Mouse (Mus musculus): Measurements from ENCODE around the gene Zfp369. TPM values are rescaled to one million over a fixed set of nuclear protein-coding genes. Genes with fewer than 3 reads are reported as not detected.

The Zfp369 gene
- total and polyA plus RNA-seq, 3 experiments: 8.4 to 11.1 (median 9.9) TPM

DNA sequence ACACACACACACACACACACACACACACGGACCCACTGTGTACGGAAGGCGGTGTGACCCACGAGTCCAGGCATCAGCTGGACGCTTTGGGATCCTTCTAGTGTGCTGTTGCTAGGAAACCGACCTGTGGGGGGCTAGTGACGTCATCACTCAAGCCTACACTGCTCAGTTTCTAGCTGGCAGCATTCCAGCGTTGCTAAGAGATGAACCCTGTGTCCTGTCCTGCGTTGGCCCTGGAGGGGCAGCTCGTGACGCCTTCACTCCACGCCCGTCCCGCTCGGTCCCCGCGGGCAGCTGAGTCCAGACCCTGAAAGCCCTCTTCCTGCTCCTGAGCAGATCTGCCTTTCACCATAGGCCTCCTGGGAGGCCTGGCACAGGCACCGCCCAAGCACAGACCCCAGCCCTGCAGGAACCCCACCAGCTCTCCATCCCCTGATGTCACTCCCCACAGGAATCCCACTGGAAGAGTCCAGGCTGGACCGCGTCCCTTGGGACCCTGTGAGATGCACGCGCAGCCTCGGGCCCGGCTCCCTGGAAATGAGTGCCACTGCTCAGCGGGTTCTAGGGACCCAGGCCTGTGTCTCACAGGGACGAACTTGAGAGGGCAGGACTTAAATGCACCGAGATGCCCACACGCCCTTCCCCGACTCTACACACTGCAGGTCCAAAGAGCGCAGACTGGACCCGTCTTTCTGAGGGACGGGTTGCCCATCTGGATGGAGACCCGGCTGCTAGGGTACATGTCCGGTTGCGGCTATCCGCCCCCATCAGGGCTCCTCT lies 20.2 kb upstream of the Zfp369 start:
- Histone ChIP-seq H3K4me2 (ENCODE audit: insufficient read depth, low read depth, poor library complexity, severe bottlenecking) (no peak overlapping the region), H3K36me3 (replicated peaks in 1 of 2; ENCODE audit: control insufficient read depth in 1 of 2, insufficient read depth in 1 of 2, low read length in 1 of 2) (peaks cover 29 to 51% of the 10 kb centered on the region in 2 experiments), H3K79me2 (replicated peaks; ENCODE audit: control insufficient read depth, extremely low read depth, insufficient read depth, poor library complexity, severe bottlenecking) (no peaks in the 10 kb centered on the region; the same call in 1 of the 2 replicates), H3K27me3 (replicated peaks) (no peaks in the 10 kb centered on the region), H3K4me3 (replicated peaks in 1 of 3; ENCODE audit: low read depth in 2 of 3, low read length in 2 of 3, poor library complexity in 1 of 3) (no peak overlapping the region), H3K27ac (ENCODE audit: insufficient read depth, low read depth) (no peak overlapping the region), H3K9ac (ENCODE audit: insufficient read depth, low read depth) (no peak overlapping the region), H3K9me3 (replicated peaks; ENCODE audit: low read length) (peaks cover 50% of the 10 kb centered on the region), H3K4me1 (ENCODE audit: control insufficient read depth in 1 of 2, insufficient read depth in 2 of 2) (no peaks in the 10 kb centered on the region)
- dilution Hi-C loops (cut with MboI; ENCODE audit: extremely low pct_ligation_motif_present, extremely low pct_unique_long_range_greater_than_20kb, low sequenced_read_pairs): no loop called here
- in situ Hi-C loops (cut with MboI; ENCODE audit: low pct_ligation_motif_present, low pct_unique_long_range_greater_than_20kb, low sequenced_read_pairs): no loop called here
- TF ChIP-seq USF2 (conservative IDR thresholded peaks at IDR 0.05; ENCODE audit: low read depth, low read length): no peak
- no peak for DNase-seq (ENCODE audit: extremely low read depth)

DNA sequence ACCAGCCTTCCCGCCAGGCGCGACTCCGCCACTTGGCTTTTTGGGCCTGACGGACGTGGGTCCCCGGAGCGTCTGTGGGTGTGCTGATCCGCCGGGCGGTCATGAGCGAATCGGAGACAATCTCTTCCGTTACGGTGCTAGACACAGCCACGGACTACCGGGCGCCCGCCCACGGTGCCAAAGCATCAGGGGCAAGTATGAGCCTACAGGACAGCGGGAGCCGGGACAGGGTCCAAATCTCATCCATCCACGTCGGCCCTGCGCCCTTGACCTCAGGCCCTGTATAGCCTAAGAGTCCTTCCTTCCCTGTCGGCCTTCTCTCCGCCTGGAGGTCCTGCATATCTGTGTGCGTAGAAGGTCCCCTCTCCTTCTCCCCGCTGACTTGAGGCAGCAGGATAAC lies 19.4 kb upstream of the Zfp369 start, which contains the start of gene Gm10775:
Gene Gm10775, plus strand, starts transcription at position 301 of the 400 bp plus-strand sequence.
- in situ Hi-C loops (cut with MboI; ENCODE audit: low pct_ligation_motif_present, low pct_unique_long_range_greater_than_20kb, low sequenced_read_pairs): no loop called here
- Histone ChIP-seq H3K36me3 (replicated peaks in 1 of 2; ENCODE audit: control insufficient read depth in 1 of 2, insufficient read depth in 1 of 2, low read length in 1 of 2) (peaks cover 32 to 59% of the 10 kb centered on the region in 2 experiments), H3K27me3 (replicated peaks) (no peaks in the 10 kb centered on the region), H3K4me2 (ENCODE audit: insufficient read depth, low read depth, poor library complexity, severe bottlenecking) (no peak within 1 kb of the TSS), H3K9me3 (replicated peaks; ENCODE audit: low read length) (peaks cover 57% of the 10 kb centered on the region), H3K4me1 (ENCODE audit: control insufficient read depth in 1 of 2, insufficient read depth in 2 of 2) (no peaks in the 10 kb centered on the region), H3K4me3 (replicated peaks in 1 of 3; ENCODE audit: low read depth in 2 of 3, low read length in 2 of 3, poor library complexity in 1 of 3) (no peak within 1 kb of the TSS), H3K9ac (ENCODE audit: insufficient read depth, low read depth) (no peak within 1 kb of the TSS), H3K79me2 (replicated peaks; ENCODE audit: control insufficient read depth, extremely low read depth, insufficient read depth, poor library complexity, severe bottlenecking) (no peaks in the 10 kb centered on the region; the same call in 1 of the 2 replicates), H3K27ac (ENCODE audit: insufficient read depth, low read depth) (no peak within 1 kb of the TSS)
- TF ChIP-seq USF1 (IDR thresholded peaks at IDR 0.05; ENCODE audit: low read depth, low read length) (no peak), HCFC1 (IDR thresholded peaks at IDR 0.05; ENCODE audit: low read depth, low read length) (no peak), MAFK (IDR thresholded peaks at IDR 0.05; ENCODE audit: insufficient replicate concordance, low read length) (no peak), RCOR1 (conservative IDR thresholded peaks at IDR 0.05; ENCODE audit: low read depth, low read length) (no peak), IRF4 (IDR thresholded peaks at IDR 0.05; ENCODE audit: low read depth, low read length) (no peak), JUN (IDR thresholded peaks at IDR 0.05; ENCODE audit: insufficient read depth, low read depth, low read length) (no peak), ZC3H11A (IDR thresholded peaks at IDR 0.05; ENCODE audit: low read depth, low read length) (no peak), POLR2AphosphoS2 (IDR thresholded peaks at IDR 0.05; ENCODE audit: low read depth, low read length) (no peak), CTCF (conservative IDR thresholded peaks at IDR 0.05 in 1 of 2, IDR thresholded peaks at IDR 0.05 in 1 of 2; ENCODE audit: low read depth in 2 of 2, low read length in 2 of 2) (no peak), UBTF (IDR thresholded peaks at IDR 0.05; ENCODE audit: low read depth, low read length) (no peak), TBP (conservative IDR thresholded peaks at IDR 0.05; ENCODE audit: low read depth, low read length) (no peak), ETS1 (conservative IDR thresholded peaks at IDR 0.05; ENCODE audit: low read depth, low read length) (no peak), MYC (IDR thresholded peaks at IDR 0.05; ENCODE audit: low read depth, low read length) (no peak), NRF1 (IDR thresholded peaks at IDR 0.05; ENCODE audit: low read depth, low read length) (no peak), TCF12 (IDR thresholded peaks at IDR 0.05; ENCODE audit: low read depth, low read length) (no peak), MXI1 (IDR thresholded peaks at IDR 0.05; ENCODE audit: low read depth, low read length) (no peak), EP300 (IDR thresholded peaks at IDR 0.05; ENCODE audit: low read length) (no peak), PAX5 (IDR thresholded peaks at IDR 0.05; ENCODE audit: low read length) (no peak), ZMIZ1 (IDR thresholded peaks at IDR 0.05; ENCODE audit: low read depth, low read length) (no peak), POLR2A (IDR thresholded peaks at IDR 0.05; ENCODE audit: low read depth, low read length) (no peak)
- DNase-seq (ENCODE audit: extremely low read depth): no peak
- dilution Hi-C loops (cut with MboI; ENCODE audit: extremely low pct_ligation_motif_present, extremely low pct_unique_long_range_greater_than_20kb, low sequenced_read_pairs): no loop called here

Measured in CH12.LX (cell line).